Mouse (Mus musculus): ENCODE data around the gene Tenm2. TPM values are rescaled to one million over a fixed set of nuclear protein-coding genes. Genes with fewer than 3 reads are reported as not detected.

Gene Tenm2
- total RNA-seq, 2 experiments from 2014 or later, result 83.7 to 84.3 TPM

GRCm38 (mm10) chr11:36664026-36664425 is 571.7 kb downstream of the Tenm2 start:
- no peak for DNase-seq (ENCODE audit: low spot score in 2 of 2)
- intact Hi-C loops (cut with DNase I), result no loop called here

GRCm38 (mm10) chr11:36663571-36663970 is 572.2 kb downstream of the Tenm2 start:
- DNase-seq (ENCODE audit: low spot score in 2 of 2), result no peak
- intact Hi-C loops (cut with DNase I), result no loop called here

- peak in 1 of 2 experiments; percentile 34 for DNase-seq (ENCODE audit: low spot score in 2 of 2)
These were observed 582.0 kb downstream of the Tenm2 start for GRCm38 (mm10) chr11:36653656-36654323.

GRCm38 (mm10) chr11:36647179-36647578 is 588.6 kb downstream of the Tenm2 start:
- DNase-seq (ENCODE audit: low spot score in 2 of 2), result no peak
- intact Hi-C loops (cut with DNase I), result no loop called here

More at GRCm38 (mm10) chr11:36653656-36654323, 582.0 kb downstream of the Tenm2 start:
- intact Hi-C loops (cut with DNase I), result no loop called here

- no peak for DNase-seq (ENCODE audit: low spot score in 2 of 2)
- intact Hi-C loops (cut with DNase I), result no loop called here
These were observed 600.7 kb downstream of the Tenm2 start for GRCm38 (mm10) chr11:36635082-36635481.

- intact Hi-C loops (cut with DNase I), result no loop called here
These were observed 603.6 kb downstream of the Tenm2 start for GRCm38 (mm10) chr11:36632201-36632600.

GRCm38 (mm10) chr11:36613807-36614206 is 622.0 kb downstream of the Tenm2 start:
- intact Hi-C loops (cut with DNase I), result no loop called here
- DNase-seq (ENCODE audit: low spot score in 2 of 2), result no peak

More at GRCm38 (mm10) chr11:36632201-36632600, 603.6 kb downstream of the Tenm2 start:
- DNase-seq (ENCODE audit: low spot score in 2 of 2), result no peak

- intact Hi-C loops (cut with DNase I), result no loop called here
- DNase-seq (ENCODE audit: low spot score in 2 of 2), result no peak
These were observed 630.9 kb downstream of the Tenm2 start for GRCm38 (mm10) chr11:36604815-36605382.

GRCm38 (mm10) chr11:36604272-36604671 is 631.5 kb downstream of the Tenm2 start:
- no peak for DNase-seq (ENCODE audit: low spot score in 2 of 2)
- intact Hi-C loops (cut with DNase I), result no loop called here

- DNase-seq (ENCODE audit: low spot score in 2 of 2), result no peak
- intact Hi-C loops (cut with DNase I), result no loop called here
These were observed 643.3 kb downstream of the Tenm2 start for GRCm38 (mm10) chr11:36592471-36592870.

- intact Hi-C loops (cut with DNase I), result no loop called here
- peak; percentile 52 to 57 for DNase-seq (ENCODE audit: low spot score in 2 of 2)
These were observed 669.6 kb downstream of the Tenm2 start for GRCm38 (mm10) chr11:36566146-36566545.

- DNase-seq (ENCODE audit: low spot score in 2 of 2), result no peak
- intact Hi-C loops (cut with DNase I), result no loop called here
These were observed 672.9 kb downstream of the Tenm2 start for GRCm38 (mm10) chr11:36562851-36563250.

- intact Hi-C loops (cut with DNase I), result no loop called here
- DNase-seq (ENCODE audit: low spot score in 2 of 2), result no peak
These were observed 674.8 kb downstream of the Tenm2 start for GRCm38 (mm10) chr11:36560785-36561548.

GRCm38 (mm10) chr11:36557316-36557715 is 678.4 kb downstream of the Tenm2 start:
- intact Hi-C loops (cut with DNase I), result no loop called here
- no peak for DNase-seq (ENCODE audit: low spot score in 2 of 2)

- intact Hi-C loops (cut with DNase I), result no loop called here
- DNase-seq (ENCODE audit: low spot score in 2 of 2), result no peak
These were observed 682.5 kb downstream of the Tenm2 start for GRCm38 (mm10) chr11:36553286-36553685.

- no peak for DNase-seq (ENCODE audit: low spot score in 2 of 2)
- intact Hi-C loops (cut with DNase I), result no loop called here
These were observed 685.1 kb downstream of the Tenm2 start for GRCm38 (mm10) chr11:36550649-36551048.

GRCm38 (mm10) chr11:36549398-36550139 is 686.2 kb downstream of the Tenm2 start:
- intact Hi-C loops (cut with DNase I), result no loop called here
- no peak for DNase-seq (ENCODE audit: low spot score in 2 of 2)

- no peak for DNase-seq (ENCODE audit: low spot score in 2 of 2)
- intact Hi-C loops (cut with DNase I), result no loop called here
These were observed 687.6 kb downstream of the Tenm2 start for GRCm38 (mm10) chr11:36548139-36548538.

- intact Hi-C loops (cut with DNase I), result no loop called here
These were observed 697.6 kb downstream of the Tenm2 start for GRCm38 (mm10) chr11:36538144-36538543.

GRCm38 (mm10) chr11:36537573-36538133 is 698.1 kb downstream of the Tenm2 start:
- intact Hi-C loops (cut with DNase I), result no loop called here

More at GRCm38 (mm10) chr11:36538144-36538543, 697.6 kb downstream of the Tenm2 start:
- no peak for DNase-seq (ENCODE audit: low spot score in 2 of 2)

More at GRCm38 (mm10) chr11:36537573-36538133, 698.1 kb downstream of the Tenm2 start:
- DNase-seq (ENCODE audit: low spot score in 2 of 2), result no peak
